Mouse (Mus musculus) kidney, postnatal 36 days (tissue): ENCODE measurements around the gene Gm15517.
"Not testable (repeated sequence)": the region's sequence is repeated elsewhere in the genome, so short reads cannot be mapped to it uniquely, and the experiment has no call there.

Source experiments
- DNase-seq, 2 experiments: peaks; one replicate each; pipeline ENCODE4 v3.0.0; 2021 to 2022; ENCODE audit warnings: mixed read lengths in 2 of 2

Gm15517 gene

DNA sequence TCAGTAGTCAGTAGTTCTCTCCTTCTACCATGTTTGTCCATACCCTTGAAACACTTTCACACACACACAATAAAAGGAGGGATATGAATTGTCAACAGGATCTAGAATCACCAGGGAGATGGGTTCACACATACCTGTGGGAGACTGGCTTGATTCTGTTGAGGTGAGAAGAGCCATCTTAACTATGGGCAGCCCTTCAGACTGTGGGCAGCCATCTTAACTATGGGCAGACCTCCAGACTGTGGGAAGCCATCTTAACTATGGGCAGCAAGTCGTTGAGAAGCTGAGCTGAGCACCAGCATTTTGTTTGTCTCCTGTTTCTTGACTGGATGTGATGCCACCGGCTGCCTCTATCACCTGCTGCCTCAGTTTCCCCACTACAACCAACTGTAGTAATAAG, 10.1 kb downstream of the Gm15517 start:
- no peak for DNase-seq

DNA sequence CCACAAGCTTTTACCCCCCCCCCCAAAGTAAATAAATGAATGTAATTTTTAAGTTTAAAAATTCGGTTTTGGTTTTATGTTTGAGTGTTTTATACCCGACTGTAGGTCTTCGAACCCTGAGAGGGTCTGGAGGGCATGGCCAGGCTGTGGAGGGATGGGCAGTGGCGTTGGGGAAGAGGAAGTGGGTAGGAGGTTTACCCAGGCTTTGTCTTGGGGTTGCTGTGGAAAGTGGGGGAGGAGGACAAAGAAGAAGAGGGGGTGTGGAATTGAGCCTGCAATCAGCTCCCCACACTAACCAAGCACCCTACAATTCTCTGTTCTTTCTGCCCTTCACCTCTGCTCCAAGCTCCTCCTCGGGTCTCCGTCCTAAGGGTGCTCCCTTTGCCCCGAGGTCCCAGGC, 11.3 kb downstream of the Gm15517 start:
- DNase-seq, result no peak

DNA sequence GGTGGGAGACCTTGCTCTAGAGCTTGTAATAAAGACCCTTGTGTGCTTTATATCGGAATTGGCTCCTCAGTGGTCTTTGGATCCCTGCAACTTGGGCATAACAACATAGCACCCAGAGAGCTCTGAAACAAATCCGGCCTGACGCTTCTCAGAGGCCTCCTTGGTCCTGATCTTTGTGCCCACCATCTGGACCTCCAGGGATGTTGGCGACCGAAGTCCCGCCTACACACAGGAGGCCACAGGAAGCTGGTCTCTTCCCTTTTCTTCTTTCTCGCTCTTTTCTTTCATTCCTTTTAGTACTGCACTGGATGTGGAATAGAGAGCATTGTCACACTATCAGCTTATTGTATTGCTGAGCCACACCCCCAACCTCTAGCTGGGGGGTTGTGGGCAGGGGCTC, 12.2 kb downstream of the Gm15517 start:
- no peak for DNase-seq

DNA sequence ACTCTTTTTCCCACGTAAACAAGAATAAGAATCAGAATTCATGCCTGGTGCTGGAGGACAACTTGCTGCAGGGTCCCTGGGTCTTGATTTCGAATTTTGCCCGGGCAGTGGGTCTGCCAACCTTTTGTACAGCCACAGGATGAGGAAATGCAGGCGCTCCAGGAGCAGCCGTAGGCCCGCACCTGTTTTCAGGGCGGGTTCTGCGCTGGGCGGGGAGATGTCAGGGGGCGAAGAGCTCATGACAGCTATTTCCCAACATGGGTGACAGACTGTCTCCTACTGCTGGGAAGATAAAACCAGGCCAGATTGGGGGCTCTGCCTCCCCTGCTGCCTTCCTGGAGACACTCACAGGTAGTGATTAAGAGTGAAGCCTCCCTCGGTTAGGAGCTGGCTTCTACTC, 12.8 kb downstream of the Gm15517 start:
- no peak for DNase-seq

DNA sequence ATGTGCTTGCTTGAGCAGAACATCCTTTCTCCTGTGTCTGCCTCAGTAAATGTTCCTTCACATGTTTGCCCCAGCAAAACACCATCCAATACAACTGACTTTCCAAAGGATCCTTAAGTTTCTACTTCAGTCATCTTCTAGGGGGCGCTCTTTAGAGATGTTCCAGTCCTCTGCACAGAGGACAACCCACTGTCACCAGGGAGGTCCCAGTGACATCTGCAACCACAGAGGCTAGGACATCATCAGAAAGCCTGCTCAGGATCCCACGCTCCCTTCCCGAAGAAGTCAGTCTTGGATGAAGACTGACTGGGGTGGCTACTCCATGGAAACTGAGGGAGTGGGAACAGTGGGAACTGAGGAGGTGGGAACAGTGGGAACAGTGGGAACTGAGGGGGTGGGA, 14.3 kb downstream of the Gm15517 start:
- DNase-seq, result no peak

DNA sequence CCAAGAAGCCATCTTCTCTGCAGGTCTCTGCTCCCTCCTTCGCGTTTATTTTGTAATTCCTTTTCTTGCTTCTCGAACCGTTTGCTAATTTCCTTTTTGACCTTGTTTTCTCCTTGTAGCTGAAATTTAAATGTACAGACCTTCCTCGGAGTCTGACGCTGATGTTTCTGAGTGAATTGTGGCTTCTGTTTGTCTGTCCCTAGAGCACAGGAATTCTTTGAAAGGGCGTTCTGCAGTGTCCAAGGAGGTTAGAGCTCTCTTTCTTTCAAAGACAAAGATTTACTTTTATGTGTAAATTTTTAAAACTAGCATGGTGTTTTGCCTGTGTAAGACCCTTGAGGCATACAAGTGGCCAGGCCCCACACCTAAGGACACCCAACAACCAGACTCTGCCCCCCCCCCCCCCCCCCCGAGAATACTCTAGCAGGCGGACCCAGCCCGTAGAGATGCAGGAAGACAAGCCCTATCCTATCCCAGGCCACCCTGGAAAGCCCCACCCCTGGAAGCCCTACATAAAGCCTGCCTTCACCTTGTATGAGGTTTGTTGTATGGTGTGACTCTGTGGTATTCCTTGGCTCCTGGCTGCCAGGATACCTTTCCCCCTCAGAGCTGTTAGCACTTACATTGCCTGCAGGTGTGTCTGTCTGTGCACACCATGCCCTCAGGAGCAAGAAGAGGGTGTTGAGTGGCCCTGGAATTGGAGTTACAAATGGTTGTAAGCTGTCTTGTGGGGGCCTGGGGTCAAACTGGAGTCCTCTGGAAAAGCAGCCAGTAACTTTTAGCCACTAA, 15.4 kb downstream of the Gm15517 start:
- no peak for DNase-seq

DNA sequence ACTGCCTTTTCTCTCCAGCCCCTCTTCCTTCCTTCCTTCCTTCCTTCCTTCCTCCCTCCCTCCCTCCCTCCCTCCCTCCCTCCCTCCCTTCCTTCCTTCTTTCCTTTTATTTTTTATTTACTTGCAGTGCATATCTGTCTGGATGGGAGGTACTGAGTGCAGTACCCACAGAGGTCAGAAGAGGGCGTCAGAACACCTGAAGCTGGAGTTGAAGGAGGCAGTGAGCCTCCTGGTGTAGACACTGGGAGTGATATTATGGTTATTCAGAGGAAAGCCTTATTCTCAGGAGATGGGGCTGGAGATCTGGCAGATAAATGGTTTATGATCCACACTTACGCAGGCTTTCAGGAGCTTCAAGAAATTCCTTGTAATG, 16.0 kb downstream of the Gm15517 start:
- peak in 1 of 2 experiments; percentile 46 for DNase-seq

DNA sequence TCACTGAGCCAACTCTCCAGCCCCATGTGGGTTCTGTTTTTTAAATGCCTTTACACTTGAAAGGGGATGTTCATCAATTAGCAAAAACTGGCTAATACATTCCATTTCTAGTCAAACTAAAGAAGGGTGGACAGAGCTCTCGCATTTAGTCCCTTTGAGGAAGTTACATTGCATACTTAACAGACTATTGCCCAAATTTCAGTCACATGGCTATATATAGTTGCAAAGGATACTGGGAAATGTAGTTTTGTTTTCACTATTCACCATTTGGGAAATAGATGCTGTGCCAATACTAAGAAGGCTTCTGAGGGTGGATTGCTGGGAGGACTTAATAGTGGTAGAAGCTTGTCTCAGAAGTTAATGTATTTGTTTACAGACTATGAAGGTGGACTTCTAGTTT, 19.7 kb downstream of the Gm15517 start:
- DNase-seq, result no peak

DNA sequence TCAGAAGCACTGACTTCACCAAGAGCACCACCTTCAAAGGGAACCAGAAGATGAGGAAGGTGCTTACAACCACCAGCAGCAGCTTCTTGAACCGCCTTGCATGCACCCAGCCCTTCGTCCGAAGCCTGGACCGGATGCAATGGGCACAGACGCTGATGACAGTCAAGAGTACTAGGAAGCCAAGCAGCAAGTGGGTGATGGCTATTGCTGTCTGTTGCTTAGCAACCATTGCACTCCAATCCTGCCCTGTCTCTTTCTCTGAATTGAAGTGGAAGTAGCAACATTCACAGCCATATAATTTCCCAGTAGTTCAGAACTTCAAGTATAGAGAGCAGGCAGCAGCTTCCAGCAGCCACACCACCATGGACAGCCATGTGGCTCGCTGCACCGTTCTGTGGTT, 20.3 kb downstream of the Gm15517 start:
- no peak for DNase-seq

DNA sequence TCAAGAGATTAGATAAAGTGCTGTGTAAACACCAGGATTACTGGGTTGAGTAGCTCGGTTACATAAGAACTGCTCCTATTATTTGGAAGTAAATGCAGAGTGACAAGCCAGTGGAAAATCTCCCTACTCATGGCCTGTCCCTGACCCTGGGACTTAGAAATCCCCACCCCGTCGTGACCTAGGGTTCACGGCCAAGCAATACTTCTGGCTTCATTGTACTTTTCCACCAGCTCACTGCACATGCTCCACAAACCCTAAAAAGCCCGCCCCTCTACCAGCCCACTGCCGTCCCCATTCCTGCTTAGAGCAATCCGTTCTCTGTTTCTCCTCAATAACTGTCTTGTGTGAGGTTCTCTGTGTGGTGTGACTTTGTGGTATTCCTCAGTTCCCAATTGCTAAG, 26.5 kb downstream of the Gm15517 start:
- DNase-seq, result no peak

DNA sequence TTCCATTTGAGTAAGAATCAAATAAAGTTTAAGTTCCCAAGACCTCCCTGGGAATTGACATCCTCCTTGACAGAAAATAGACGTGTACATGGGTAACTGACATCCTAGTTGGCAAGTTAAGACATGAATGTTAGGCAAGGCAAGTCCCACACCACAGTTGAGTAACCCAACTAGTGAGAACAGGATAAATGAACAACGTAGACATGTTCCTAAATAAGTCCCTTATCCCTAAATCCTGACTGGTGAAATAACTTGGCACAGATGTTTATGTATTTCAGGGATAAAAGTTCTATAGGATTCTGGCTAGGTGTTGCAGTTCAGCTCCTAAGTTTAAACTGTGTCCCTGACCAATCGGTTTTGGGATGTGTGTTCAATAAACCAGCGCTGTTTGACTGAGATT, 29.7 kb downstream of the Gm15517 start:
- DNase-seq, result no peak

DNA sequence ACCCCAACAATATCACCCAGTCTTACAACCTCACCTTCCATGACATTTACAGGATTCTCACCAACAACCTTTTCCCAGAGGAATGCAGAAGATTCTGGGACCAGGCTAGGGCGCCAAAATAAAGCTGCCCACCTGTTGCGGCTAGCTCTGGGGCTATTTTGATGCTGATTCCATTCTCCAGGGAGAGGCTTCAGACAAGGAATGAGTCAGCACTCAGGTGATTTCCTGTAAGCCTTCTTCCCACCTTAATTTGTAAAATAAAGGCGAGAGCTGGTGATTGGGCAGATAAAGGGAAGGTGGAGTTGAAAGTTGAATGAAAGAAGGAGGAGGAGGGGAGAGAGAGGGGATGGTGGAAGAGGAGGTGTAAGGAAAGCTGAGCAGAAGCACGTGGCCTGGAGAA, 30.2 kb downstream of the Gm15517 start:
- no peak for DNase-seq

DNA sequence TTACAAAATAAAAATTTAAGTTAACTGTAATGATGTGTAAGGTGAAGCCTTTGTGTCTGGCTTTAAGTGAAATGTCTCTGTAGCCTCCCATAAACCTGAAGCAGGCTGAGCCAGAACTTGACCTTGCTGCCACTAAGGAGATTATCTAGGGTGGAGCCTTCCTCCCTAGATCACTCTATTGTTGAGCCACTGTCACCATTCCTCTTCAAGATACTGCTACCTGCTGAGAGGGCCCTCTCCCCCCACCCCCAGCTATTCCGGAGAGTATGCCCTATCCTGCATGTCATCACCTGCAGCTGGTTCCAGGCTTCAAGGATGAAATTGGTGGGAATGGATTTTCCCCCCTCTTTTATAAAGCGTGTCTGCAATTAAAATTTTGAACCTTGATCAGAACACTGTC, 36.3 kb downstream of the Gm15517 start:
- not testable (repeated sequence) for DNase-seq

DNA sequence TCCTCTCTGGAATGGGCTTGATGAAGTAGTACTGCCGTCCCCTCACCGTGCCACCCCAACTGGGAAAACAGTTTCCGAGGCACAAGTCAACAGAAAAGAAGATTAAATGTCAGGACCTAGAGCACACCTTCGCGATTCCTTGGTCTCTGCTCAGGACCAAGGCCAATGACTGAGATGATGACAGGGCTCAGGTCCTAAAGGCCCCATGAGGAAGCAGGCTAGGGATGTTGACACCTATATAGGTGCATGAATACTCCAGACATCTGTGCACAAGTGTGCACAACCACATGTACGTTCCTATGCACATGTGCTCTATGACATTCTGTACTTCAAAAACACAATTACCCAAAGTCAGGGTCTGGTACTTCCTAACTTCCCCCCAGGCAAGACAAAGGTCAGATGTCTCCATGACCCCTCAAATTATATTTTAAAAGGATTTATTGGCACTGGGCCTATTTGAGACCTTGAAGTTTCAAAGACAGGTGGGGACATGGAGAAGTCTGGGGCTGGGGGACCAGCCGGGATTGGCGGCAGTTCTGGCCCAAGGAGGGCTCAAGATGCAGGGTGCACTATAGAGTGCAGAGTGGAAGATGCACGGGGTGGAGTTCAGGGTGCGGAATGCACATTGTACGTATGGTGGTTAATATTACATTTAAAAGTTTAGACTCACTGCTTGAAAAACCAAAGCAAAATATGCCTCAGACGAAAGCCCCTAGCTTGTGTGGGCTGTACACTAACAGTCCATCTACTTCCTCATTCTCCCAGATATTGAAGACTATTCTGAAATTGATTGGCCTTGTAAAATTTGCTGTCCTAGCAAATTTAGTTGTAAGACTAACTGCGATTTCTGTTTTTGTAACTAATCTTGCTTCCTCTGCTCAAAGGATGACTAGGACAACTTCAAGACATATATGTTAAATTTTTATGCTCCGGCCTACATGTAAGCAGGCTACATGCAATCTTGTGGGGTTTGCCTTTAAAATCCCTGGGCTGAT, 42.4 kb downstream of the Gm15517 start:
- DNase-seq, result no peak

DNA sequence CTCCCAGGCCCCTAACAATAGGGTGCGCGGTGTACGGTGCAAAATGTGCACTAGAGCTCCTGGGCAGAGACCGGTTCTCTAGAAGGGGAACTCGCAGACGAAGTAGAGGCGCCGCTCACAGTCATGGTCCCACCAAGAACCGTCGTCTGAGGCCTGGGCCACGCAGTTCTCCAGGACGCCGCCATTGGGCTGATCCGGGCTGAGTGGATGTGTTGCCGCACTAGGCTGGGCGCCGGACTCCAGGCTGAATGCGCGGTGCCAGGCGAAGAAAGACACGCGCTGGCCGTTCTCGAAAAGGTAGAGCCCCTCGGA, 43.2 kb downstream of the Gm15517 start:
- peak in 1 of 2 experiments; percentile 18 for DNase-seq

DNA sequence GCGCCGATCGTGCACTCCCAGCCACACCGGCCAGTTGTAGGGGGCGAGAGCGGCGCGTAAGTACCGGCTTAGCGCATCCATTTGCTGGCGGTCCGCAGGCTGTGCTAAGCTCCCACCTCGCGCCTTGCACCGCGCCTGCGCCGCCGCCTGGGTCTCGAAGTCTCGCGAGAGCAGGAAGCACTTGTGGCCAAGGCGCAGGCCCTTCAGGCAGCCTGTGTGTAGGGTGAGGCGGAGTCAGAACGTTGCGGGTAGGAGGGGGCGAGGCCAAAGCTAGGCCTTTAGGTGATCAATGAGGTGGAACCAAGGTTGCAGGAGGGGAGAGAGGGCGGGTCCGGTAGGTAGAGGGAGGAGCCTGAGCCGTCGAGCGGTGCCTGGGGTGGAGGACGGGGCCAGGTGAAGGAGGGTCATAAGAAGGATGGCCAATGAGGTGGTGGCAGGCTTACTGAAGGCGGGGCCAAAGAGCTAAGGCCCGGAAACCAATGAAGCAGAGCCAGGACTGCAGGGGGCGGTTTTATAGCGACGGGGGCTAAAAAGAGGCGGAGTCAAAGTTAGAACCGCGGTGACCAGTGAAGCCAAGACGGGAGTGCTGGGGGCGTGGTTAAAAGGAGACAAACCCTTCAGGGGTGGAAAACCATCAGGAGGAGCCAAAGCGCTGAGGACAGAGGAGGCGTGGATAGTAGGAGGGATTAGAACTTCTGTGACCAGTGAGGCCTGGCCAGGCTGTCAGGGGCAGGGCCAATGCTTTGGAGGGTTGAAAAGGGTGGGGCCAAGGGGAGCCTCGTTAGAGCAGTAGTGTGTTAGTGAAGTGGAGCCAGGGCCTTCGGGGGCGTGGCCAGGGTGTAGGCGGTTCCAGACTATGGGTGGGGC, 43.8 kb downstream of the Gm15517 start:
- DNase-seq, result peak; percentile 97 to 98

DNA sequence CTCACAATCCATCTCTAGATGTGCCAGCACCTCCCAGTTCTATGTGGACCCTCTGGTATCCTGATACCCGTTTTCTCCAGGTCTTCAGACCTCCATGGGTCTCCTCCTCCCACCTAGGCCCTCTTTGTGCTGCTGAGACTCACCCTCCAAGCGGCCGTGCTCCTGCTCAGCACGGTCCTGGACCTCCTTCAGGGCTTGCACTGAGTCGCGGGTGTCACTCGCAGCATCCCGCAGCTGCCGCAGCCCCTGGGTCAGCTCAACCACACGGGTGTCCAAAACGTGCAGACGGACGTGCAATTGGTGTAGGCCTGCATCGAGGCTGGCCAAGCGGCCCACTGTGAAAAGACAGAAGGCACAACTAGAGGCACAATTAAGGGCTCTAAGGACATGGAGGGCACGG, 44.4 kb downstream of the Gm15517 start:
- DNase-seq, result no peak

DNA sequence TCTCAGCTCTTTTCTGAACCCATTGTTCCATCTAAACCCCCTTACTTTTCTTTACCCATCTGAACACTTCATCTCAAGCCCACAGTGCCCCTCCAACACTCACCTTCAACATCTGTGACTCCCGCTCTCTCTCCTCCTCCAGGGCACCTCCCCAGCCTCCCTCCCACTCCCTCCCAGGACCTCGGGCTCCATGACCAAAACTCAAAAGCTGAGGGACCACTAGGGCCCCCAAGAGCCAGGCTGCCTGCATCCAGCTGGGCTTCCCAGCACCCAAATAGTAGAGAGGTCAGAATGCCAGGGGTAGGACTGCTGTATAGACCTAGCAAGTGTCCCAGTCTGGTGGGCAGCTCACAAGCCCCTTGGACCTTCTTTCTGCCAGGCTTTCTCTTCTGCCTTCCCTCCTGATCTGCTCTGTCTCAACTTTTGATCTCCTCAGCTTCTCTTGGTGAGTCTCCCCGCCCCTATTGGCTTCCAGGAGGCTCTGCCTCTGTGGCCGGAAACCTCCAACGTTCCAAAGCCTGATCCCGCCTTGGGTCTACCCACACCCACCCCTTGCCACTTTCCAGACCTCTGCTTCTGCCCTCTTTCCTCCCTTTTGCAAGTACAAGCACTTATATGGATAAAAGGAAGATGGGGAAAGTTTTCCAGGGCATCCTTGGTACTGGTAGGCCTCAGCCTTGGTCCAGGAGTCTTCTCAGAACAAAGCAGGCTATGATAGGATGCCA, 45.4 kb downstream of the Gm15517 start, which contains the start of gene Clec11a:
Gene Clec11a, minus strand, starts transcription at position 387 of the 725 bp plus-strand sequence.
- peak in 1 of 2 experiments; percentile 15 for DNase-seq

DNA sequence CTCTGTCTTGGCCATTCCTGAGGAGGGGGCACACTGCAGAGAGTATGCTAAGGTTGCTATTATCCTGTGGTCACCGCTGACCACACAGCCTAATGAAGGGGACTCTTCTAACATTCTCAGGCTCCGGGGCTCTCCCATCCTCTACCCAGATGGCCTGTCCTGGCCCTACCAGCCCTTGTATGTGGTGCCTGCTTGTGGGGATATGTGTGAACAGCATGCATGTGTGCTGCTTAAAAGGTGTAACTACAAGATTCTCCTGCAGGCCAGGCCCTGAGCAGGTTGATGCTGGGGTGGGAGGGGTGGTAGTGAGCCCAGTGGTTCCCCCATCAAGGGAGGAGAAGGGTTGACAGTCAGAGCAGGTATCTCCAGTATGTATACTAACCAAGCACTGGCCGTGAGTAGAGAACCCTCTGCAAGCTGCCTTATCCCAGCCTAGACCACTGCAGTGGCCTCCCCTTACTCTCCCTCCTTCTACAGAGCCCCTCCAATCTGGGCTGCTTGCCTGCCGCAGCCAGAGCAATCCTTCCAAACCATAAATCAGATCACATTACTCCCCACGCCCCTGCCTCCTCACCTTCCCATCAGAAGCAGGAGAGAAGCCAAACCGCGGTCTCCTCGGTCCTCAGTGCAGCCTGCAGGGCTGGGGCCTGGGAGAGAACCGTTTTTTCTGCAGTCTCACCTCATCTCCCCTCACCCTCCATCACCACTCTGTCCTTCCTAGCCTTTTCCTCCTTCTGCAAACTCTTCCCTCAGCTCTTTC, 46.2 kb downstream of the Gm15517 start:
- no peak for DNase-seq

DNA sequence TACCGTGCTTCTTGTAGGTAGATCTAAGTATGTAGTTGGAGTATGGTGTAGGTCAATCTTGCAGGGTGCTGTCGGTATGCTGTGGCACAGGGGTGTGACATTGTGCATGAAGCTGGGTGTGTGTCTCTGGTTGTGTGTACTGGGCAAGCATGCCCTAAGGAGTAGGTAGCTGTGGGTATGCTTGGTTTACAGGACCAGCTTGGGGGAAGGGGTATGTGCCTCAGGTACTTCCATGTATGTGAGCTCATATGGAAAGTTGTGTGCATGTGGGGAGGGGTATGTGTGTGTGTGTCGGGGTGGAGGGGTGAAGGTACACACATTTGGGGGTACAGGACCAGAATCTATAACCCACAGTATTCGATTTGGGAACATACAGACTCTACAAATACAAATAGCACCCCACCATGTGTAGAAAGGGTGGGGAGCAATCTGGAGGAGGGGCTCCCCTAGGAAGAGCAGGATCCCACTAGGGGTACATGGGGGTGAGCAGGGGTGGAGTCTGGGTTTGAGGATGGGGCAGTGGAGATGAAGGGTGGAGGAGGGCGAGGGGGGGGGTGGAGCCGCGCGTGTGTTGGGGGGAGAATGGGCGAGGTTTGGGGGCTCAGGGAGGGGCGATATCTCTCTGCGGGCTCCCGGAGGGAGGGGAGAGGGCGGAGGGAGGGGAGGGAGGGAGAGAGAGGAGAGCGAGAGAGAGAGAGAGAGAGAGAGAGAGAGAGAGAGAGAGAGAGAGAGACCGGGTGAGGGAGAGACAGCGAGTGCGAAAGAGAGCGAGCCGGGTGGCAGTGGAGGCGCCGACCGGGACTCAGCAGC, 48.4 kb downstream of the Gm15517 start, which contains the start of gene Shank1:
Gene Shank1, plus strand, starts transcription at position 779 of the 810 bp plus-strand sequence.
- DNase-seq, result peak in 1 of 2 experiments; percentile 12
